Mouse (Mus musculus) hematopoietic stem cell, adult 5-6 weeks (primary cell): ENCODE measurements at regions not wholly inside any gene's neighbourhood (a gene's known extent, or its start where the extent isn't known, plus 50 kb on each side); places are given as distances from the start of the nearest gene placed in this dataset.
"Not testable (repeated sequence)": the region's sequence is repeated elsewhere in the genome, so short reads cannot be mapped to it uniquely, and the experiment has no call there.

Source experiments
- ATAC-seq, 2 experiments: fragments of 125-278 bp in 1 of 2; replicated peaks in 1 of 2; 2 replicates each; pipeline ENCODE4 v1.8.0; 2016 to 2017; ENCODE audit warnings: inconsistent platforms in 2 of 2, mild to moderate bottlenecking in 2 of 2, moderate number of reproducible peaks in 2 of 2, low read depth in 1 of 2, moderate TSS enrichment in 1 of 2; ENCODE audit not compliant: low FRiP score in 2 of 2, poor library complexity in 2 of 2, severe bottlenecking in 2 of 2, insufficient read depth in 1 of 2, low TSS enrichment in 1 of 2

- ATAC-seq, result no peak
Measured at GRCm38 (mm10) chr3:53792541-53792940, 52.3 kb upstream of the Gm10985 start.

GRCm38 (mm10) chr3:53789706-53790105 lies 55.2 kb upstream of the Gm10985 start:
- ATAC-seq, result no peak

- no peak for ATAC-seq
Measured at GRCm38 (mm10) chr3:53785201-53785600, 59.7 kb upstream of the Gm10985 start.

- no peak for ATAC-seq
Measured at GRCm38 (mm10) chr3:53776668-53777067, 68.2 kb upstream of the Gm10985 start.

GRCm38 (mm10) chr3:53767601-53768000 lies 77.3 kb upstream of the Gm10985 start:
- no peak for ATAC-seq

GRCm38 (mm10) chr3:53763981-53764380 lies 80.9 kb upstream of the Gm10985 start:
- ATAC-seq, result no peak

- no peak for ATAC-seq
Measured at GRCm38 (mm10) chr3:53761514-53762075, 83.3 kb upstream of the Gm10985 start.

- ATAC-seq, result no peak
Measured at GRCm38 (mm10) chr3:53756115-53756853, 88.6 kb upstream of the Gm10985 start.

- ATAC-seq, result no peak
Measured at GRCm38 (mm10) chr3:53737161-53737560, 80.0 kb upstream of the Frem2 start.

- not testable (repeated sequence) for ATAC-seq
Measured at GRCm38 (mm10) chr3:53735607-53736006, 78.5 kb upstream of the Frem2 start.

GRCm38 (mm10) chr3:53735147-53735546 lies 78.0 kb upstream of the Frem2 start:
- ATAC-seq, result peak in 1 of 2 experiments; percentile 42; a peak in 1 of 4 replicates

- no peak for ATAC-seq
Measured at GRCm38 (mm10) chr3:53730440-53730839, 73.3 kb upstream of the Frem2 start.

- ATAC-seq, result peak; percentile 86 to 94
Measured at GRCm38 (mm10) chr3:53729810-53730209, 72.7 kb upstream of the Frem2 start.

GRCm38 (mm10) chr3:53729131-53729530 lies 72.0 kb upstream of the Frem2 start:
- ATAC-seq, result no peak

GRCm38 (mm10) chr3:53727737-53728136 lies 70.6 kb upstream of the Frem2 start:
- no peak for ATAC-seq

GRCm38 (mm10) chr3:53707101-53707500 lies 49.9 kb upstream of the Frem2 start:
- ATAC-seq, result no peak
